Mouse (Mus musculus): ENCODE data around the gene Rxrg. TPM values are rescaled to one million over a fixed set of nuclear protein-coding genes. Genes with fewer than 3 reads are reported as not detected.

Rxrg gene
- polyA plus RNA-seq, 1 experiment: 3.0 TPM

DNA sequence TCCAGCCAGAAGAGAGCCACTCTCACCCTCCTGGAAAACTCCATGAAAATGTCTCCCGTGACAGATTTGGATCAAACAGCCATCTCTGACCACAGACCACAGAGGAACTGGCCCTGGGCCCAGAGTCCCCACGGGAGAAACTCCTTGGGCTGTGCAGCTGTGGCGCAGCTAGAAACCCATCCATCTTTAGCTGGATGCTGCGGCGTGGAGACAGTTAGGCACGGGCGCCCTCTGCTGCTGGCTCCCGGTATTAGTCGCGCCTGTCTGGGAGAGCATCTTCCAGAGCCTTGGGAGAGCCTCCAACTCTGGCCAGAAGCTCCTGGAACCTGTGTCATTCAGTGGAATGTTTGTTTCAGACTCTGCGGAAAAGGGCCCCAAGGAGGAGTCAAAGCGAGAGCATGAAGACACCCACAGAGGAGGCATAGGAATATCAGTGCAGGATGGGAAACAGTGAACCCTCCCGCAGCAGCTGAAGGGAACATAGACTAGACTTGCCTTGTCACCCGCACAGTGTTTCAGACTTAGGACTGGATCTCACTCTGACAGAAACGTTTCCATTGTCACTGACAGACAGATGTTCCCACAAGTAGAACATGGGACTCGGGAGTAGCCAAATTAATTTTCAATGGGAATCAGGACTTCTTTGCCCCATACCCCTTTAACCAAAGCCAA is 46.8 kb downstream of the Rxrg start:
- peak; percentile 69 for DNase-seq (ENCODE audit: low spot score)

DNA sequence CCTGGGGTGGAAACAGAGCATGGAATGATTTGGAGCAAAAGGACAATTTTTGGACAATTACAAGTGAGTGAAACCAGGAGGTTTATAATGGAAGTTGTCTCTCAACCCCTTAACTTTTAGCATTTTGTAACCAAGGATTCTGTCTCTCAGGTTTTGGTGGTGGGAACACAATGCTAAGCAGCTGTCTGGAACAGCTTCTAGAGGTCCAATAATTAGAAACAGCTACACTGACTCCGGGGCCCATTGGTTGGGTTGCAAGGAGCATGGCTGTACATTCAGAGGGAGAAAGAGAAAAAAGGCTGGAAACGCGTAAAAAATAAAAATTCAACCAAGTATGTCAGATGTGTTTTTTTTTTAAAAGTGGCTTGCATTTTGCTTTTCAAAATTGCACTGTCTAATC is 50.5 kb downstream of the Rxrg start:
- DNase-seq (ENCODE audit: low spot score): no peak

DNA sequence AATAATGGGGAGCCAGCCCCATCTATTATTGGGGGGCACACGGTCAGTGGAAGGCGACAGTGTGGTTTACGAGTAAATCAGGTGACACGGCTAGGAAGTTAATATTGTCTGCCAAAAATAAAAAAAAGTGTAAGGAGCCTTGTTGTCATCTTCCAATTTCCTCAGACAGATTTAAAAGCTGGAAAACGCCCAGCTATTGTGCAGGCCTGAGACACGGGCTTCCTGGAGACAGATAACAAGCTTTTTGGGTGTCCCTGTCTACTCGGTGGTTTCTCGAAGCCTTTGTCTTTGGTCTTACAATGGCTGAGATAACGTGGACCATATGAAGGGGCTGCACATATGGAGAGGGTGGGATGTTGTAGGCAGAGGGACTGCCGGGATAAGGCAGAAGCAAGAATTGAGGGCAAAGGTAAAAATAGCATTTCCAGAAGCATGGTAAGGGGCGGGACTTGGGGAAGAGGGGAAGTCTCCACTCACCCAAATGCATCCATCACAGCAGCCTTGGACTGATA is 51.0 kb downstream of the Rxrg start:
- DNase-seq (ENCODE audit: low spot score): no peak

DNA sequence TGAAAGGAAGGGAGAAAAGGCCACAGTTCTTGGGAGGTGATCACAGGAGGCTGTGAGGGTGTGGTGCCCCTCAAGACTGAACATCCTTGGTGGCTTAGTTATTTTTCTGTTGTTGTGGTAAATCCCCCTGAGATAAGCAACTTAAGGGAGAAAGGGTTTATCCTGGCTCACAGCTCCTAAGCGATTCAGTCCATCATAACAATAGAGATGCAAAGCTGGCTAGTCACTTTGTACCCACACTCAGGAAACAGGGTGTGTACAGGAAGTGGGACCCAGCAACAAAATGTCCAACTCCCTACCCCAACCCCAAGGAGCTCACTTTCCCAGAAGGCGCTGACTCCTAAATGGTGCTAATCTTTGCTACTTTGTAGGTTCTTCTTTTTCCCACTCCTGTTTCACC is 54.2 kb downstream of the Rxrg start:
- DNase-seq (ENCODE audit: low spot score): no peak

DNA sequence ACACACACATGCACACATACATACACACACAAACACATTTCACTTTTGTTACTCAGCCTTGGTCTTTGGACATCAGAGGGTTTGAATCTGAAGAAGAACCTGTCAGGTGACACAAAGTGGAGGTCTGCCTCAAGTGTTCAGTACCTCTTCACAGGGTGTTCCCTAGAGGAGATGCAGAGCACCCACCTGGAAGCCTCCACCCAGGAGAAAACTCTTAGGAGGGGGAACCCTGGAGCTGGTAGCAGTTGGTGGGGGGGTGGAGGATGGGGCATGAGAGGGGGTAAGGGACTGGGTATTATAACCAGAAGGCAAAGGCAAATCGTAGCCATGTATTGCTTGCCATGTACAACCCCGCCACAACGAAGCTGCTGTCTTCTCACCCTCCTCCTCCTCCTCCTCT is 60.9 kb downstream of the Rxrg start:
- no peak for DNase-seq (ENCODE audit: low spot score)

DNA sequence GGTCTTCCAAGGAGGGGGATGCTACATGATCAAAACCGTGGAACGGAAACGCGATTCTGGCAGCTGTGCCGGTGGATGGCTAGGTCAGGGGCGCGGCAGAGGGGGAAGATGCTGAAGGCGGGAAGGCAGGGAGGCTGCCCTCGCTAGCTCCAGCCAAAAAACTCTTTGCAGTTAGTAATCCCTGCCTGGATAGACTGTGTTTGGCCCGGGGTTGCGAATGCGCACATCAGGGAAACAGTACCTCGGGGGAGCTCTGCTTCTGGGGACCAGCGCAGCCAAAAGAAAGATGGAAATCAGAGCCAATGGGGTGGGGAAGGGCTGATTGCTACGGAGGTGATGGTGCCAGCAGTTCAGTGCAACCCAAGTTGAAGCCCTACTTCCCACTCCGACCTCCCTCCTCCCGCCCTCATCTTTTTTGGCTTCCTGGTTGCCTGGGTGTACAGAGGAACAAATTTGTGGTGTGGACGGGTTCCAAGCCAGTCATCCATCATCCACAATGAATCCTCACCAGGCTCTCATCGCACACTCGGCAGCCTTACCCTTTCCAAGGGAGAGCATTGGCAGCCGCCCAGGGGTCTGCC is 62.4 kb downstream of the Rxrg start:
- no peak for DNase-seq (ENCODE audit: low spot score)

DNA sequence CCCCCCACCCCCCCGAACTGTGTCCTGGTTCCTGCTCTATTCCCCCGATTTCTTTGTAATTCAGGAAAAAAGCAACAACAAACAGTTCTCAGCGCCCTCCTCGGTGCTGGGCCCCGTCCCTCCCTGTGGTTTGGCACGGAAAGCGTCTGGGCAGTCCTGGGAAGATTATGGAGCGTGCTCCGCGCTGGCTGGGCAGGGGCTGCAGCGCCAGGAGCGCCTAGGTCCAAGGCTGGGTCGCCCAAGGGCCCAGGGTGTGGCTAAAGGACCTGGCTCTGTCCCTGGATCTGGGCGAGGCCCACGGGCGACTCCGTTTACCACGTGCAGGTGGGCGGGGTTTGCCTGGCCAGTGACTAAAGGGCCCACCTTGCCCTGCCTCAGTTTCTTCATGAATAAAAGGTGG is 62.9 kb downstream of the Rxrg start:
- no peak for DNase-seq (ENCODE audit: low spot score)

DNA sequence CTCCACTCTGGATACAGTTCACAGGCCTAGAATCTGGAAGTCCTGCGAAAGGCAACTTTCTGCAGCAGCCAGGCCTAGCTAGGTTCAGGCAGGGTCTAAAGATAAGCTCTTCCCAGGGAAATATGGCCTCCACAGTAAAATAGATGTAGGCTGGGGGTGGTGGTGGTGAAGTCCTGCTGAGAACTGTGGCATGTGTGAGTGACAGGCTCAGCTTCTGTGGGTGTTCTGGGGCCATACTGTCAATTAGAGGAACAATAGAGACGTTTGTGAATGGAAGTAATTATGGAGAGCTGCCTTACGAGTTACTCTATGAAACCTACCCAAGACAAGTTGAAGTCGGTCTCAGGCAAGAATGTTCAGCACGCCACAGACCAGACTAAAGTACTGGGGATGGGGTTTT is 65.0 kb downstream of the Rxrg start:
- DNase-seq (ENCODE audit: low spot score): no peak

DNA sequence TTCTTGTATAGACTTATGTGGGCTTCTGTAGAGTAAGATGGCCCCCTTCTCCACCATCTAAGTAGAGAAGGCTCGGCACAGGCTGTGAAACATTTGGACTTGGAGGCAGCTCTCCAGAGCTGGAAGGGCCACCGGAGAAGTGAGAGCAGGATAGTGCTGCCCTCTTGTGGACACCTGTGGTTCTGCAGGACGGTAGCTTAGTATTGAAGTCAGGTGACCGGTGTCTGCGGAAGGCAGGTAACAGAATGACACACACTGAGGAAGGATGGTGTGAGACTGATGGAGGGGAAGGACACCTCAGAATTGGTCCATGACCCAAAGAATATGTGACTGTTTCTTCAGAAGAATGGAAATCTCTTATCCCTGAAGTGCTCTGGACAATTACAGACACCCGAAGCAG is 71.6 kb downstream of the Rxrg start:
- peak; percentile 37 for DNase-seq (ENCODE audit: low spot score)

DNA sequence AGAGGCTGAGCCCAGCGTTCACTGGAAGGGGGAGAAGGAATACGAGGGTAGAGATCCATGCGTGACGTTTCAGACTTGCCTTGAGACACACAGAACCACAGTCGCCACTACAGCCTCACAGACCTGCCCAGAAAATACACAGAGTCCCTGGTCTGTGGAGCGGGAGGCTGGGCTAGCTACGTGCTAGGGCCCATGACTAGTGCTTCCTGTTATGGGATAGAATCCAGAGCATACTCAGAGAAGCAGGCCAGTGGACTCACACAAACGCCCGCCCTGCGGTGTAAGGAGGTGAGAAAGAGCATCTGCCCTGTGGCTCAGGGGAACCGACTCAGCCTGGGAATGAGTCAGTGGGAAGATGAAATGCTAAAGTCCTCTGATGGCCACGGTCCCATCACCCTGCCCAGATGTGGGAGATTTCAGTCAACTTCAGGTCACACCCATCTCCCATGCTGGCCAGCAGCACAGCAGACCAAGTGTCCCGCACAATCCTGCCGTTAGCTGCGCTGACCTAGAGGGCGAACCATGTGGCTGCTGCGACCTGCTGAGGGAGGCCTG is 74.3 kb downstream of the Rxrg start:
- DNase-seq (ENCODE audit: low spot score): no peak

DNA sequence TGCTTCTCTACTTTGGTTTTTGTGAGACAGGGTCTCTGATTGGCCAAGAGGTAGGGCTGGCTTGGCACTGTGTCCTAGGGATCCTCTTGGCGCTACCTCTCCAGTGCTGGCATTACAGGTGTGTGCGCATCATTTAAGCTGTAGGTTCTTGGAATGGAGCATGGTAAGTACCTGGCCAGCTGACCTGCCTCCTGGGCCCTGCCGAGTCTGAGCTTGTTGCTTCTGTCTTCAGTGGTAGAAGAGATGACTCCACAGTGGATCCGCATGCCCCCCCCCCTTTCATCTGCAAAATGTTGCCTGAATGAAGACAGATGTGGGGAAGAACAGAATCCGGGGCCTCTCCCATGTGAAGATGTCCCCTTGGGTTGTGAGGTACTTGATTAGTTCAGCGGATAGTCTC is 80.9 kb downstream of the Rxrg start:
- no peak for DNase-seq (ENCODE audit: low spot score)

DNA sequence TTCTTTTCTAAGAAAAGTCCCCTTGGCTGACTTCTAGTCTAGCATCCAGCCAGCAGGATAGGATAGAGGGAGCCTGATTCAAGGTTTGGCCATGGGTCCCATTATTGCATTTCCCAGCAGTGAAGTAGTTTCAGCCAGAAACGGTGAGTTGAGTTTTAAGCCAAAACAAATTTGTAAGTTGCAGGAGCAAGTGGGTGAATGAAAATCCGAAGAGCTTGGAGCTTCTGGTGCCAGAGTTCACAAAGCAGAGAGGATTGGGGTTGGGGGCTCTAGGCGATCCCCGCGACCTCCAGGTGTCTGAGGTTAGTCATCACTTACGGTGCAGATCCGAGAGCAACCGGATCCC is 89.8 kb downstream of the Rxrg start:
- no peak for DNase-seq (ENCODE audit: low spot score)

DNA sequence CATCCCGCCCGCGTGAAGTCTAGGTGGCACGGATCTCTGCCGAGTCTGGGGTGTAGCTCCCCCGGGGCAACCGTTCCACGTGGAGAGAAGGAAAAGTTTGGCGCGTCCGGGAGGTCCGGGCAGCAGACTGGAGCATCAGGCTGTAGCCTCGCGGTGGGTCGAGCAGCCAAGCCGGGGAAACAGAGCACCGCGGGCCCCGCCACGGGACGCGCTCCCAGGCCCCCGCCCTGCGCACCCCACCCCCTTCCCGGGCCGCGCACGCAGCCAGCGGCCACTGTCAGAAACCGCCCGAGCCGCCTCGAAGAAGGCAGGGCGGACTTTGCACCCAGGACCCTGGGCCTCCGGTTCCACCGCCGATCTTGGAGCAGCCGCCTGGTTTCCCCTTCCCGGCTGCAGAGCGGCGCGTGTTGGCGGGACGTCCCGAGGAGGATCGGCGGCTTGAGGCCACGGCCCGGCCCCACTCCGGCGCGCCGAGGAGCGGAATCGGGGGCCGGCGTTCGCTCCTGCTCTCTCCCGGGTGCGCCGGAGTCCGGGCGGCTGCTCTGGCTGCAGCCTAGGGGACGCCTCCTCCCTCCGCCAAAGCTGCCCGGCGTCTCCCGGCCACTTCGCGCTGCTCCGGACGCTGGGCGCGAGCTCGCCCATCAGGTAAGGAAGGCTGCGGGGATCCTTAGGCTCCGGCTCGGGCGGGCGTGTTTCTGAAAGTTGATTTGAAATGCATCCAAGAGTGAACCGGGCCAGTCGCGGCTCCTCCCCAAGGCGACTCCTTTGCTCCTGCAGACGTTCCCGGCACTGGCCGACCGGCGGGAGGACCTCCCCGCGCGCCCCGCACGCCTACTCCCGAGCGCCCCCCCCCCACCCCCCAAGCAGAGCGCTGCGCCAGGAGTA is 90.4 kb downstream of the Rxrg start:
- DNase-seq (ENCODE audit: low spot score): peak; percentile 27

DNA sequence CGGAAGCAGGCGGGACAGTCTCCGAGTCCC is 90.9 kb downstream of the Rxrg start, which contains the start of gene Lmx1a:
Gene Lmx1a (plus strand): TSS at position 6 of the 30 bp plus-strand sequence.
- no peak for DNase-seq (ENCODE audit: low spot score)

Other genes starting within 250 kb of the Rxrg start
- 35.7 and 38.3 TPM in 2 replicates for gene Aldh9a1, start 248.4 kb upstream of the Rxrg start, polyA plus RNA-seq (2012; rRNA removed)
- 265 and 300 TPM in 2 replicates for gene Mgst3, start 204.5 kb upstream of the Rxrg start, polyA plus RNA-seq (2012; rRNA removed)
- gene Lrrc52, start 131.6 kb upstream of the Rxrg start, polyA plus RNA-seq (2012; rRNA removed): 0.18 TPM in 1 of 2 replicates, not detected in the other
- 0.03 and 0.06 TPM in 2 replicates for gene Lmx1a, start 90.9 kb downstream of the Rxrg start, polyA plus RNA-seq (2012; rRNA removed)